Mouse (Mus musculus) spleen, adult 2 months (tissue): ENCODE data around the gene Rhbdd3.

Experiments
- CTCF ChIP-seq: fragments of 200-500 bp; IDR thresholded peaks from 2 replicates; pipeline ENCODE4 v1.5.1; 2011; ENCODE audit warnings: mild to moderate bottlenecking, inconsistent platforms; ENCODE audit not compliant: insufficient read depth, insufficient read length, insufficient replicate concordance; ENCODE audit errors: extremely low read depth
- POLR2A ChIP-seq: fragments of 200-500 bp; IDR thresholded peaks from 2 replicates; pipeline ENCODE4 v1.6.1; 2011; ENCODE audit warnings: low read depth, low read length, inconsistent platforms

DNA sequence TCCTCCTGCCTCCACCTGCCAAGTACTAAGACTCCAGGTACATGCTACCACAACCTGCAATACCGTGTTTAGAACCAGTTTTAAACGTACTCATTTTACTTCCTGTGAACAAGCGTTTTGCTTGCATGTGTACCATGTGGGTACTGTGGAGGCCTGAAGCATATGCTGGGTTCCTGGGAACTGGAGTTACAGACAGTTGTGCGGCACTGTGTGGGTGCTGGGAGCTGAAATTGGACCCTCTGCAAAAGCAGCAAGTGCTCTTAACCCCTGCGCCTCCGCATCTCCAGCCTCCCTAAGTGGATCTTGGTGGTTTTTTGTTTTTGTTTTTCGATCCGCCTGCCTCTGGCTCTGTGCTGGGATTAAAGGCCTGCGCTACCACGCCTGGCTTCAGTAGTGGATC is 47.1 kb upstream of the Rhbdd3 start:
- TF ChIP-seq CTCF = no peak
- TF ChIP-seq POLR2A = no peak
